Mouse (Mus musculus): ENCODE measurements around the gene Scgb1b3.

The Scgb1b3 gene

GRCm38 (mm10) chr7:31375292-31375691 lies at the start of gene Scgb1b3:
Gene Scgb1b3 (plus strand): TSS chr7:31375592.
- DNase-seq, result no peak

GRCm38 (mm10) chr7:31362022-31362560 lies 13.3 kb upstream of the Scgb1b3 start, which contains the start of gene Scgb2b3:
Gene Scgb2b3 (minus strand): TSS chr7:31362072.
- no peak for DNase-seq

All from thymus, postnatal 36 days (tissue).